Mouse (Mus musculus): ENCODE results near the gene S100a10.

The S100a10 gene

DNA sequence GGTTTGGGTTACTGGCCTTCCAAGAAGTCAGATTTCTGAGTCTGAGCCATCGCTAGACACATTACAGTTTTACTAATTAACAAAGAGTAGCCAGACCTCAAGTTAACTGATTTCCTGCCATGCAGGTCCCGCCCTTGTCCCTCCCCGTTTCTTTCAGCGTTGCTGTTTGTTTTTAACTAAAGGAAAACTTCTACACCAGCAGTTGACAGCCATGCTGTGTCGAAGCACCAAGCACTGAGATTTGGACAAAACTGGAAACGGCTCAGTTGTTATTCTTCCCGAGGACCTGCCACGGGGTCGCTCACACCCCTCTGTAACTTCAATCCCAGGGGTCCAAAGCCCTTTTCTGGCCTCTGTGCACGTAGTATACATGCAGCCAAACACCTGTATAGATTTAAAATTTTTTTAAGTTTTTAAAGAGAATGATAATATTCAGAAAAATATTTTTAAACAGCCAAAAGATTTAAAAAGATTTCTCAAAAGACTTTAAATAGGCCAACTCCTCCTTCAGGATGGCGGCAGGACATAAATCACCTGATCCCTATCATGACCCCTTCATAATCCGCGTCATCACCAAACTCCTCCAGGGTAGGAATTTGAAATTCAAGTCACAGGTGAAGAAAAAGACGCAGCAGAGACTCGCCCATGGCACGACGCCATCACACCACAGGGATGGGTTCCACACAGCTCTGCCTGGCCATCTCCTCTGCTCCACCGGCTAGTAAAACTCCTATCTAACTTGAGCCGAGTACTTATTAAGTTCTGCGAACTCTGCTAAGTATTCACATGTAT, 6.9 kb upstream of the S100a10 start:
- DNase-seq = peak; percentile 51

DNA sequence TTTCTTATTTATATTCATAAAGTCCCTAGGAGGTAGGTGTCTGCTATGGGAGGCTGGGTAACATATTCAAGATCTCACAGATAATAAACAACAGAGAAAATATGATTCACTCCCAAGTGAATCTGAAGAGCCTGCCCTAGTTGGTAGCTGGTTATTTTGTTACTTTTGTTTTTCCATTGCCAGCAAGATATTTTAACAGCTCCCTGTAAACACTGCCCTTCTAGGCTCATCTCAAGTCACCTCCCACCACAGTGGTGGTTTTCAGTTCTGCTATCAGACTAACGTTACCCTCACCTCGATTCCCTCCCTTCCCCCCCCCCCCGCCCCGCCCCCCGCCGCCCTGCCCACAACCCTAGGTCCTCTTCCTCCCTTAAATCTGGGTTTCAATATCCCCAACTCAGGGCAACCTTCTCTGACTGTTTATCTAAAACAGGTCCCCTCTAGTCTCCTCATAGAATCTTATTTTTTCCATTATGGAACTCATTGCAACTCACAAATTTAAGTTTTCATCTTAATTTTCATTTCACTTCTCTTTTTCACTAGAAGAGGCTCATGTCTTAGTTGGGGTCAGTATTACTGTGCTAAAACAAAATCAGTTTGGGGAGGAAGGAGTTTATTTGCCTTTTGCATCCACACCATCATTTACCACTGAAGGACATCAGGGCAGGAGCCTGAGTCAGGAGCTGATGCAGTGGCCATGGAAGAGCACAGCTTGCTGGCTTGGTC, 6.2 kb upstream of the S100a10 start:
- DNase-seq = no peak

DNA sequence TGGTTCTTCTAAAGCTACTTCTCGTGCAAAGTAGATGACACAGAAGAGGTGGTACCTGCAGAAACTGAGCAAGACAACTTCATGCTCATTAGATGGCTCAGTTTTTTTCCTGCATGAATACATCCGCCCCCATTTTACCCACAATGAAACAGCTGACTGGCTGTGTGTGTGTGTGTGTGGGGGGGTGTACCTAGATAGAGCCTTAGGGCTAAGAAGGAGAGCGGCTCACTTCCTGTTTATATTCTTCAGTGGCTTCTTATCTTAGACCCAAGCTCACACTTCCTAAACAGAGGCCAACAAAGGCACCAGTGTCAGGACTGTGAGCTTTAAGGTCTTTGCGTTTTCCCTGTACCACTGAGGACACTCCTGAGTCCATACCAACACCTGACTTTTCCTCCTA, 4.9 kb upstream of the S100a10 start:
- DNase-seq = no peak

DNA sequence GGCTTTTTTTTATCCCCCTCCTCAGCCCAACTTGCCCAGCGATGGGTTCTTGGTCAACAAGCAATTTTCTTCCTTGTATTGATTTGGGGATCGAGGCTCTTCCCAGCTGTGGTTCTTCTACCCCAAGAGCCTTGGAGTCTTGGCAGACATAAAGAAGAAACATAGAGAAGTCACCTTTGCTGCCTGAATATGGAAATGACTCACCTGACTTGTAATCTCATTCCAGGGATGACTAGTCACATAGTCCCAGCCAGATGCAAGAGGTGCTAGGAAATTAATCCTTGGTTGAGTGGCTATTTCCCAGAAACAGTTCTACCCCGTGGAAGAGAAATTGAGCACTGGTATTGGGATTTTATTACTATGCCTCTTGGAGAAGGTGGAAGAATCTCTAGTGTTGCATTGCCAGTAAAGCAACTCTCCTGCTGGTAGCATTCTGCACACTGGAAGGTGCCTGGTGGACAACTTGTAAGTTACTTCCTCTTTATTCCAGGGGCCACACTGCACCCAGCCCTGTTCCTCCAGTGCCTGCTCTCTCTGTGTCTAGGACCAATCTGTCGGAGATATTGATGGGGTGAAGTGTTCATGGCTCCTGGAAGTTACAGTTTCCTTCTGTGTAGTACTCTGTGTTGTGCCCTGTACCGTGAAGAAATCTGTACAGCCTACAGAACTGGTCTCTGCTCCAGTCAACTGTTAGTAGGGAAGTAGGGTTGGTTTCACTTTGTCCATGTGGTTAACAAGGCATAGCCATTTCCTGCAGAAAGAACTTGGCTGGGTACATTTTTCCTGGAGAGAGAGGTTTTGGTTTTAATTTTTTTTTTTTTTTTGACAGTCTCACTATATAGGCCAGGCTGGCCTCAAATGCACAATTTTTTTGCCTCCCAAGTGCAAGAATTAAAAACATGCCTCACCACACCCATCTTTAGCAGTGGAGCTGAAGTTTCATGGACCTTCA, 2.7 kb upstream of the S100a10 start:
- DNase-seq = no peak

DNA sequence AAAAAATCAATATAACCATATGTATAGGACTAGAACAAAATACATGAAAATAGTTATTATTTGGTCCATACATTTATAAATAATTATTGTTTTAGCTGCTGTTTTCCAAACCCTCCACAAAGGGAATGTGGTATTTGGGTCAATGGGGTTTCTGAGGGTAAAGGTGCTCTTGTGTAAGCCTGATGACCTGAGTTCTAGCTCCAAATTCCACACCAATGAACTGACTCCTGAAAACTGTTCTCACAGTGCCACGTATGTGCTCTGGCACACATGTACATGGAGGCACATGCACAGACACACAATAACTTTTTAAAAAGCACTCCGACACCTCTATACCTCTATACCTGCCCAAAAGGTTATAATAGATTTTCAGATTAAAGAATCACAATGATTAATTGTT, 1.6 kb upstream of the S100a10 start:
- DNase-seq = no peak

DNA sequence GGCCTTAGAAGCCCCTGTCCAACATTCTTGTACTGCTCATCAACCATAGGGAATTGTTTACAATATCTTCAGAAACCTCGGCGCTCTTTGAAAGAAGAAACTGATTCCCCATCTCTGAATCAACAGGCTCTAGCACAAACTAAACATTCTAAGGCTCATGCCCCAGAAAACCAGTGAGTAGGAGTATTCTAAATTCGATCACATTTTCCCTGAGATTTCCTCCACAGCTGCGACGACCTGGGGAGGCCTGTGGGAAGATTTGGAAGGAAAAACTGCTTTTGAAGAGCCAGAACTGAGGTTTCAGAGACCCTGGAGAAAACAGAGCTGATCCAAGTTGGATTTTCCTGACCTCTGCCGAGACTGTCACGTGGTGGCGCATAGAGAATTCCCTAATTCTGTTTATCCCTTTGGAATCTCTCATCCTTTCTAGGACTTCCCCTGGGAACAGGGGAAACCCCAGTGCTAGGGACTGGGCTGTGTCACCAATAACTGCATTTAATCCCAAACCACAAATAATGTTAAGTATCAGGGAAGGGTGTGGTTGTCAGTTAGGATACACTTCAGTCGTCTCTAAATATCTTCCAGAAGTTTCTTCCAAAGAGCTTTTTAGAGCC, 1.0 kb upstream of the S100a10 start:
- no peak for DNase-seq

DNA sequence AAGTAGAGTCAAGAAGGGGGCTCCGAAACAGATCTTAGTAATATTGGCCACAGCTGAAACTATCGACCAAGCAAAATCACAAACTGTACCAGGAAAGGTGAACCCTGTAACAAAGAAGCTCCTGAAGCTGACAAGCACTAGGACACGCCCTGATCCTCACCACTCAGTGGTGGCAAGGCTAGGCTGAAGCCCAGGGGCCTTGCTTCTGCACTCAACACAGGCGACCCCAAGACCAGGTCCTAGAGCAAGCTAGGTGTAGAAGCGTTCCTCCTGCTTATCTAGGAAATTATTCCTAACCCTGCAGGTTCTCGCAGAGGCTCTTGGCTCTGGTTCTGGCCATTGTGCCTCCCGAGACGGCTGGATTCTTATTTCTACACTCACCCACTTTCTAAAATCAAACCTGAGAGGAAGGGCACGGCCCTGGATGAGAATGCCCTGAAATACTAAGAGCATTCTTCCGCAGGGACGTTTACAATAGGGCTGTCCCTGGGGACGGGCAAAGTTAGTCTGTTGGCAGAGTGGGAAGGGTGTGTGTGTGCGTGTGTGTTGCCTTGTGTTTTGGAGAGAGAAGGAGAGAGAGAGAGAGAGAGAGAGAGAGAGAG, 400 bp upstream of the S100a10 start:
- no peak for DNase-seq

DNA sequence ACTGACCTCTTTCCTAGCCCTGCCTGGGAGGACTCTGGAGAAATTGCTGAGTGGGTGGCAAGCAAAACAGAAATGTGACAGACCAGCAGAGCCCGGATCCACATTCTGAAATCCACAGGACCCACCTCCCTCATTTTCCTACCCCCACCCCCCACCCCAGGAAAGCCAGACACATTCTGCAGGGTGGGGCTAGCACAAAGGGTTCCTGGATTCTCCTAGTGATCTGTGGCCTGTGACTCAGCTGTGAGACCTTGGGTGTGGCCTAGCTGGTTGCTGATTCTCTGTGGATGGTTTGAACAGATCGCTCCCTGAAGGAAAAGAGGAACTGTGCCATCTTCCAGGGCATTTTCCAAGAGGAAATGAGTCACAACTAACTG, 986 bp downstream of the S100a10 start:
- peak; percentile 69 for DNase-seq

DNA sequence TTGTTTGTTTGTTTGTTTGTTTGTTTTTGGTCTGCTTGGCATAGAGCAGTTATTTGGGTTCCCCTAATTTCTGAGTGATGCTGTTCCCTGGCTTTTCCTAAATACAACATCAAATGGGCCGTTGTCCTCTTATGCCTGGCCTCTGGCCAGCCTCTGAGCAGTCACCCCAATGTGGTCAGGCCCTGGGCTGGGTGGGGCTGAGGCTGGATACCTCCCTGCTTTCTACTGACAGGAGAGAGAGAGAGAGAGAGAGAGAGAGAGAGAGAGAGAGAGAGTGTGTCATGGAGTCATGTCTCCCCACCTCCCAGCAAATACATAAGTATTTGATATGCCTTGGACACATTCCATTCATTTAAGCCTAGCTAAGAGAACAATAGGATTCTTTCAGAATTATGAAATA, 1.7 kb downstream of the S100a10 start:
- DNase-seq = no peak

DNA sequence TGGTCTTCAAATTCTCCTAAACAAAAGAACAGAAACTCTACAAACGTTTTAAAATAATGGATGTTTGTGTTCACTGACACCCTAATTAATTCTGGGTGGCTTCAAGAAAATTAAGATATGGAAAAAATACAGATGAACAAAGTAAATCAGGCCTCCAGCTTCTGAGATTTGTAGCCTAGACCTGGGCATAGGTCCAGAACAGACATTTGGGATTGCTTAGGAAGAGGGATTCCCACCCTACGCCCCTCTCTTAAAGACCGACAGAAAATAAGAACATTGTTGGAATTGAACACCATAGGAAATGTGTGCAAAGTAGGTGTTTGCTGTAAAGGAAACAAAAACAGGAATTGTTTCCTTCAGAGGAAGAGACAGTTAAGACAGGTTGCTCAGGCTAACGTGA, 2.6 kb downstream of the S100a10 start:
- no peak for DNase-seq

DNA sequence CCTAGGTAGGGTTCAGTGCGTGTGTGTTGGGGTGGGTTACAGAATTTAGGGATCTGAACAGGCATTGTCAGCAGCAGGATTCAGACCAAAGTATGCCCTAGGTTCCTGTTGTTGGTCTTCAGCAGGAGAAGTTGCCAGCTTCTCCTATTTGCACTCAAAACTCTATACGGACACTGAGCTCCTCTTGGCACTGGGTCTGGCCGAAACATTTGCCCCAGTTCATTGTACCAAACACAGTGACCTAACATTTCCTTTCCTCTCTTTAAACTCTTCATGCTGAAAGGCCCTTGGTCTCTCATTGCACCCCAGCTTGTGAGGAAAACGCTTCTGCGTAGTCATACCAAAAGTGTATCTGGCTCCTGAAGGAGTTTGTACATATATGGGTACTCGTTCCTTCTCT, 5.1 kb downstream of the S100a10 start:
- DNase-seq = no peak

DNA sequence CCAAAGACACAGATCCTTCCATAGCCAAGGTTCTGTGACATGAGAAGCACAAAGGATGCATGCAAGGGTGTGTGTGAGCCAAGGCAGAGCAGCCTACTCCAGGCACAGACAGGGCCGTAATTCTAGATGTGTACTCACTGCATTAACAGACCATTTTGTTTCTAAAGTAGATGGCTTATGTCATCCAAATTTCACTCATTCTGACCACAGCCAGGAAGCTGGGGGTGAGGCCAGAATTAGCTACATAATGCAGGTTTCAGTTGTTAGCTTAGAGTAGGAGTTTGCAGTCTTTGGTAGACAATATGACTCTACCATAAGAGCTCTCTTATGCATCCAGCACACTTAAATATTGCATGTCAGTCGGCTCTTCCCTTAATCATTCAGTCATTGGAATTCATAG, 7.5 kb downstream of the S100a10 start:
- no peak for DNase-seq

DNA sequence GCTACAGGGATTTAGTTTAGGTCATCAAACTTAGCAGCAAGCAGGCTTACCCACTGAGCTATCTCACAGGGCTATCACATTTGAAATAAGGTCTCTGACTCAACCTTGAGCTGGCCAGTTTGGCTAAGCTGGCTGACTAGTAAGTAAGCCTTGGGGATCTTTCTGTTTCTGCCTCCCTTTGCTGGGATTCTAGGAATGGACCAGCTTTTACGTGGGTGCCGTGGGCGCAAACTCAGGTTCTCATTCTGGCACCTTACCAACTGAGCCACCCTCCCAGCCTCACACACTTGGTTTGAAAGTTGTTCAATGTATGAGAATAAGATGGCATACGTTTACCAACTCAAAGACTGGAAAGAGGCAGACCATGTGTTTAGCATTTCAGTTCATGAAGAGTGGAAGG, 8.3 kb downstream of the S100a10 start:
- DNase-seq = no peak

DNA sequence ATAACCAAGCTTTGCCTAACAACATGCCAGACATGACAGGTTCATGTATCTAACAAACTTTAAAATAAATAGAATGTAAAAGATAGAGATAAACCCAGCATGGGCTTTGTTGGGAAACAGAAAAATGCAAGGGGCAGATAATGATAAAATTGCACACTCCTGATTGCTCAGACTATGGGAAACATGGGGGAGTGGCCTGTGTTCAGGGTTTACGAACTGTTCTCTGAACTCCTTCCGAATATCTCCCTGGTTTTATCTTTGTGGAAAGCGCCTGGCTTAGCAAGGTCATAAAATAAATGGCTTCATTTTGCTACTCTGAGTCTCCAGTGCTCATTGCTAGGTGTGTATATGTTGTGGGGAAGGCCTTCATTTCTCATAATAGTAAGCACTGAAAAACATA, 12.0 kb downstream of the S100a10 start:
- no peak for DNase-seq

DNA sequence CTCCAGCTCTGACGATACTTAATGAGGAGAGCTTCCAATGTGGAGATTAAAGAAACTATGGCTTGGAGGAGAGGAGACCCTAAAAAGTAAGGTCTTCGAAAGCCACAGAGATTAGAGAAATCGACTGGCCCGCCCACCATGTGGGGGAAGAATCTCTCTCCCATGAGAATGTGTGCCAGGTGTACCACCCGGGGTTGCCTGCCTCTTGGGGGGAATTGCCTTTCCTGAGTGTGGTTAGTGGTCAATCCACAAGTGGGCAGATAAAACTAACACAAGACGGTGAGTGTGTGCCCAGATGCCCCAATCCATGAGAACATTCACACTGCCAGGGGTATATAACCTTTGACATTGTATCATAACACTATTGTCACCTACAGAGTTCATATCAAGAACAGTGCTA, 12.8 kb downstream of the S100a10 start:
- DNase-seq = no peak

DNA sequence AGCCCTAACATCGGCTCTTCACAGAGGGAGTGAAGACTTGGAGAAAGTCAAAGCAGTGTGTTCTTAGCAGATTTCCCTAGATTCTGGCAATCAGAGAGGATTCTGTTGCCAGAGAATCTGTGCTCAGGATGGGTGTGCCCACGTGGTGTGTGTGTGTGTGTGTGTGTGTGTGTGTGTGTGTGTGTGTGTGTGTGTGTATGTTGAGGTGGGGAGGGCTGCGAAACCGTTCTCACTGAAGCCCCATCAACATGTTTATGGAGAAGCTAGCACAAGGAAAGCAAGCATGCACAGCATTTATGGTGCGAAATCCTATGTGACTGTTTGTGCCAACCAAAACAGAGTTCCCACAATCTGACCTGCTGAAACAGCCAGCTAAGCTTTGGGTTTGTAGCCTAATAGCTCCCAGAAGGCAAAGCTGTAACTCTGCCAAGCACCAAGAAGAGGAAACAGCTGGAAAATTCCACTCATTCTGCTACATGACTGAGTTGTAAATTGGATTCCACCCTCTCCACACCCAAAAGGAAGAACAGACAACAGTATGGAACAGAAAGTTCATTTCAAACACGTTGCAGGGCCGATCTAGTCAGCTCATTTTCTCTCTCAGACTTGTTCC, 13.7 kb downstream of the S100a10 start:
- peak; percentile 90 for DNase-seq

DNA sequence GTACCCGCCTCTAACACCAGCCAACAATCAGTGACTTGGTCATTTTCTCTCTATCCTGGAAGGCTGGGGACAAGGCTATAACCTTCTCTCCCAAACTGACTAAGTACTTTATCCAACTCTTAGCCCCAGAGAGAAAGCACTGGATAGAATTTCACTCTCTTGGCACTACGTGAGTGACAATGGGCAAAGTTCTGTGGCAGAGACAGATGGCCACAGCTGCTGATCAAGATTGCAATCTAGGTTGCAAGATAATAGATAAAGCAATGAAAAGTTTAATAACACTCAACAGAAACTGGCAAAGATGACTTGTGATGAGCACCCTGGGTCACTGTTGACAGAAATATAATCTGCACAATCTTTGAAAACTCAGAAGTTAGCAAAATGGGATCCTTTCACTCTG, 14.2 kb downstream of the S100a10 start:
- DNase-seq = no peak

DNA sequence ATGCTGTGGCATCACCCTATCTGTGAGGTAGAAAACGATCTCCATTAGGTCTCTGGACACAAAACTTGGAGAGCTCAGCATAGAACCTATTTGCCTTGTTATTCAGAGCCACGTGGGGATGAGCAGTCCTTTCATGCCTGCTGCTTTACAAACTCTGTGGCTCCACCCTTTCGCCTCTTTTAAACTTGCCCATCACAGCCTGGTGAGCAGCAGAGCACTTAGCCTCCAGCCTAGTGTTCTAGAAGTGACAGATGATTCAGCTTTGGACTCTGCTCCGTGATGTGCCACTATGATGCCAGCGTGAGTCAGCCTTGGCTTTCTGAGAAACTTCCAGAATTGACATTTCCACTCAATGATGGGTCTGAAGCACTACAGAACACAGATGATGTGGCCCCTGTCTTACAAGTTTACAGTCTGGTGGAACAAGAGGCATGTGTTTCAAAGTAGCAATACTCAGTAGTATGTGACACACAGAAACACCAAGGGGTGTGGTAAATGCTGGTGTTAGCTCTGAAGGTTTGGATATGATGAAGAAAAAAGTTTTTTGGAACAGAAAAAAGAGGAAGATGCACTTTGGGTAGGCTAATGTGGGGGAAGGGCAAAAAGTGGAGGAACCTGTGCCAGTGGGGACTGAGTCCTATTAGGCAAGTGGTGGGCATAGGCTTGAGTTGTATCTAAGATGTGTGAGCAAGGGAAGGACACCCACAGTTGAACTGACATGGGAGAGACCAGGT, 17.3 kb downstream of the S100a10 start:
- no peak for DNase-seq

DNA sequence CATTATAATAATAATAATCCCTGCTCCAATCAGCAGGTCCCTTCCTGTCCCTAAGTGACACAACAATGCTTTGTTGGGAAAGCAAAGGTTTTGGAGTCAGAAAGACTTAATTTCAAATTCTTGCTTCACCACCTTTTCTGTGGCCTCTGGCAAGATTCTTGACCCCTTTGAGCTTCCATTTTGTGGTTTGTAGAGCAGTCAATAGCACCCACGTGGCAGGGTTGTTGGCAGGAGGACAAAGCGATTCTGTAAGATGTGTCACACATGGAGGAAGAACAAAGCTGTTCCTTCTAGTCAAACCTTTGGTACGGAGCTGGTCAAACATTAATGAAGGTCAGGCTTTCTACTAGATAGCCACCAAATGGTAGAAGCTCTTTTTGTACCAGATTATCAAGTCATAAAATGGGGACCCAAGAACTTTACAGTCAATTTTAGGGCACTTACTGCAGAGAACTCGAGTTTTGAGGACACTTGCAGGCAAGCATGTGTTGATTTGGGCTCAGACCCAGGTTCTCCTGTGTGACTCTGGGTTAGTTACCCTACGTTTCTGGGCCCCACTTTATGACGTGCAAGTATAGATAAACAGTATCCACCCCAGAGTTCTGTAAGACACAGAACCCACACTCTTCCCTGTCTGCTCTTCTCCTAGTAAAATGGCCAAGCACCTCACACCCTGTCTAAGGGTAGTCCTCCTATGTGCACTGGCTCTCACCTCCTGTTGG, 24.6 kb downstream of the S100a10 start:
- peak; percentile 71 for DNase-seq

DNA sequence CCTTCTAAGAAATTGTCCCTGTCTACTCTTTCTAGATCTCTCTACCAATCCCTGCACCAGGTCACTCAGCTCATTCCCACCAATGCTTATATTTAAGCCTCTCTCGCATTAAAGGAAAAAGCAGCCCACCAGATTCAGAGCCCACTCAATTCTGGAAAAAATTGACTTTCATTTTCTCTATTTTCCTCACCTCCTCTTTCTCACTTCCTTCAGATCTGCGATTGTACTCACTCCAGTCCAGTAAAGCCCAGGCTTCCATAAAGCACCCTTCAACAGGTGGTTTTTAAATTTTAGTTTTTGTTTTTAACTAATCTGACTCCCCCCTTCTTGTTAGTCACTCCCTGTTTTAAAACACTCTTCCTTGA, 25.1 kb downstream of the S100a10 start:
- DNase-seq = no peak

DNA sequence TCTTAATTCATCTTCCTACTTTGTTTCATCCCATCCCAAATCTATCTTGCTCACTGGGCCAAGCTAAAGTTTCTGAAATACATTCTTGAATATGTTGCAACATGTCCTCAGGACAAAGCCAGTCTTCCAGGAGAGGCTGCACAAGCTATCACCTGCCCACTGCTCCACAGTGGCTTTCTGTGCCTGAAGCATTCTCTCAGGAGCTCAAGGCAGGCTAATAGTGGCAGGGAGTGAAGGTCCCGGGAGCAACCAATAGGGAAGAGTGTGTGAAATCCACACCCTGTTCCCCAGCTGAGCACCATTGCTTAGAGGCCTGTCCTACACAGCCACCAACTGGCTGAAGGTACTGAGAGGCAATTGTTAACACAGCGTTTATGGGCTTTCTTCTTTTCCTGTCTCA, 26.1 kb downstream of the S100a10 start:
- no peak for DNase-seq

Measured in kidney, postnatal 14 days (tissue).